Mouse (Mus musculus): ENCODE results near the gene Vmn1r55. TPM values are rescaled to one million over a fixed set of nuclear protein-coding genes. Genes with fewer than 3 reads are reported as not detected.
A peak's percentile ranks its signal among the peaks of the same experiment; 100 is the strongest.
"Not testable (repeated sequence)": the region's sequence is repeated elsewhere in the genome, so short reads cannot be mapped to it uniquely, and the experiment has no call there.

Gene Vmn1r55
- polyA plus RNA-seq, 1 experiment, result not detected

- WGBS, result 67% methylated on average over 18 of the region's 18 CpGs
- no peak for DNase-seq (ENCODE audit: low read depth, low spot score)
Measured at GRCm38 (mm10) chr7:5083325-5084105, 66.0 kb downstream of the Vmn1r55 start.

- WGBS, result 51% methylated on average over 2 of the region's 2 CpGs
- DNase-seq (ENCODE audit: low read depth, low spot score), result no peak
Measured at GRCm38 (mm10) chr7:5081939-5082338, 67.5 kb downstream of the Vmn1r55 start.

- no peak for DNase-seq (ENCODE audit: low read depth, low spot score)
- WGBS, result 20% methylated on average over 6 of the region's 6 CpGs
Measured at GRCm38 (mm10) chr7:5081241-5081640, 68.2 kb downstream of the Vmn1r55 start.

GRCm38 (mm10) chr7:5080815-5081214 lies 68.7 kb downstream of the Vmn1r55 start:
- no peak for DNase-seq (ENCODE audit: low read depth, low spot score)
- 4% methylated on average over 6 of the region's 6 CpGs for WGBS

- peak; percentile 85 for DNase-seq (ENCODE audit: low read depth, low spot score)
- WGBS, result under 1% methylated on average over 81 of the region's 81 CpGs
Measured at GRCm38 (mm10) chr7:5080010-5080751, 69.3 kb downstream of the Vmn1r55 start, which contains the start of gene Epn1. TSS of gene Epn1 (plus strand) at chr7:5080235.

- WGBS, result 34% methylated on average over 11 of the region's 13 CpGs
- DNase-seq (ENCODE audit: low read depth, low spot score), result not testable (repeated sequence)
Measured at GRCm38 (mm10) chr7:5079365-5080009, 70.0 kb downstream of the Vmn1r55 start.

Other genes with a start within 250 kb of the Vmn1r55 start
- not detected in 2 replicates for gene Gm36210, start 243.2 kb downstream of the Vmn1r55 start, polyA plus RNA-seq (2012; rRNA removed)
- 12.7 and 14.6 TPM in 2 replicates for gene Zfp628, start 234.5 kb downstream of the Vmn1r55 start, polyA plus RNA-seq (2012; rRNA removed)
- 4.3 and 7.1 TPM in 2 replicates for gene Nat14, start 227.6 kb downstream of the Vmn1r55 start, polyA plus RNA-seq (2012; rRNA removed)
- 2.9 and 3.6 TPM in 2 replicates for gene Ssc5d, start 223.9 kb downstream of the Vmn1r55 start, polyA plus RNA-seq (2012; rRNA removed)
- 0.06 and 0.18 TPM in 2 replicates for gene Sbk2, start 185.3 kb downstream of the Vmn1r55 start, polyA plus RNA-seq (2012; rRNA removed)
- not detected in 2 replicates for gene Sbk3, start 178.5 kb downstream of the Vmn1r55 start, polyA plus RNA-seq (2012; rRNA removed)
- 30.6 and 33.2 TPM in 2 replicates for gene Zfp579, start 153.5 kb downstream of the Vmn1r55 start, polyA plus RNA-seq (2012; rRNA removed)
- 39.4 and 44.3 TPM in 2 replicates for gene Zfp524, start 135.3 kb downstream of the Vmn1r55 start, polyA plus RNA-seq (2012; rRNA removed)
- 22.2 and 29.6 TPM in 2 replicates for gene Fiz1, start 135.0 kb downstream of the Vmn1r55 start, polyA plus RNA-seq (2012; rRNA removed)
- gene Gm44973, start 134.2 kb downstream of the Vmn1r55 start, polyA plus RNA-seq (2012; rRNA removed), result 0.37 TPM in 1 of 2 replicates, not detected in the other
- gene Zfp865, start 129.3 kb downstream of the Vmn1r55 start, polyA plus RNA-seq (2012; rRNA removed), result 14.2 and 20.5 TPM in 2 replicates
- 1.4 and 1.8 TPM in 2 replicates for gene Ccdc106, start 129.1 kb downstream of the Vmn1r55 start, polyA plus RNA-seq (2012; rRNA removed)
- not detected in 2 replicates for gene 4632433K11Rik, start 115.6 kb downstream of the Vmn1r55 start, polyA plus RNA-seq (2012; rRNA removed)
- 6.8 and 7.0 TPM in 2 replicates for gene Zfp784, start 111.2 kb downstream of the Vmn1r55 start, polyA plus RNA-seq (2012; rRNA removed)
- 5.2 and 6.3 TPM in 2 replicates for gene Zfp580, start 98.1 kb downstream of the Vmn1r55 start, polyA plus RNA-seq (2012; rRNA removed)
- gene U2af2, start 87.5 kb downstream of the Vmn1r55 start, polyA plus RNA-seq (2012; rRNA removed), result 150 and 173 TPM in 2 replicates
- 238 and 291 TPM in 2 replicates for gene Epn1, start 69.4 kb downstream of the Vmn1r55 start, polyA plus RNA-seq (2012; rRNA removed)
- gene Rfpl4, start 32.7 kb downstream of the Vmn1r55 start, polyA plus RNA-seq (2012; rRNA removed), result not detected in 2 replicates
- 0.42 and 0.48 TPM in 2 replicates for gene Rasl2-9, start 23.7 kb downstream of the Vmn1r55 start, polyA plus RNA-seq (2012; rRNA removed)
- gene Vmn1r56, start 47.1 kb upstream of the Vmn1r55 start, polyA plus RNA-seq (2012; rRNA removed), result not detected in 2 replicates
- gene Vmn1r57, start 68.8 kb upstream of the Vmn1r55 start, polyA plus RNA-seq (2012; rRNA removed), result not detected in 2 replicates
- gene Gm5065, start 200.9 kb upstream of the Vmn1r55 start, polyA plus RNA-seq (2012; rRNA removed), result not detected in 2 replicates
- not detected in 2 replicates for gene Nlrp2, start 201.4 kb upstream of the Vmn1r55 start, polyA plus RNA-seq (2012; rRNA removed)